Mouse (Mus musculus) liver, adult 2 months (tissue): ENCODE measurements at regions not wholly inside any gene's neighbourhood (a gene's known extent, or its start where the extent isn't known, plus 50 kb on each side); places are given as distances from the start of the nearest gene placed in this dataset.

Experiments
- CTCF ChIP-seq: fragments of 200-500 bp; IDR thresholded peaks from 2 replicates; pipeline ENCODE4 v1.5.1; 2011; ENCODE audit warnings: low read depth, low read length, control low read depth
- POLR2A ChIP-seq: fragments of 200-500 bp; IDR thresholded peaks from 2 replicates; pipeline ENCODE4 v1.6.1; 2011; ENCODE audit warnings: low read length, control low read depth; ENCODE audit not compliant: insufficient read depth; ENCODE audit errors: extremely low read depth

GRCm38 (mm10) chr4:88959621-88960020 lies 79.6 kb upstream of the Ifne start:
- TF ChIP-seq CTCF (no peak), POLR2A (no peak)
